Mouse (Mus musculus) neural tube, embryonic 13.5 days (tissue): ENCODE measurements at regions not wholly inside any gene's neighbourhood (a gene's known extent, or its start where the extent isn't known, plus 50 kb on each side); places are given as distances from the start of the nearest gene placed in this dataset.

Experiments
- ATAC-seq: fragments of 200-750 bp; cut with Nextera tagmentation; 2 replicates; pipeline ENCODE4 v1.8.0; 2017; ENCODE audit warnings: low read depth, mild to moderate bottlenecking, moderate TSS enrichment, moderate library complexity
- H3K27ac ChIP-seq: fragments of 300-500 bp; sonication (generic); replicated peaks from 2 replicates; pipeline ENCODE4 v1.5.1; 2015; ENCODE audit warnings: moderate library complexity, mild to moderate bottlenecking, inconsistent platforms
- H3K27me3 ChIP-seq: fragments of 300-500 bp; sonication (generic); 2 replicates; pipeline ENCODE4 v1.6.1; 2015; ENCODE audit warnings: mild to moderate bottlenecking, inconsistent platforms
- H3K36me3 ChIP-seq: fragments of 300-500 bp; sonication (generic); 2 replicates; pipeline ENCODE4 v1.6.1; 2015; ENCODE audit warnings: mild to moderate bottlenecking, inconsistent platforms
- H3K4me1 ChIP-seq: fragments of 300-500 bp; sonication (generic); replicated peaks from 2 replicates; pipeline ENCODE4 v1.6.1; 2015; ENCODE audit warnings: inconsistent platforms
- H3K4me2 ChIP-seq: fragments of 300-500 bp; sonication (generic); 2 replicates; pipeline ENCODE4 v1.6.1; 2015; ENCODE audit warnings: inconsistent platforms, mild to moderate bottlenecking, moderate library complexity
- H3K4me3 ChIP-seq: fragments of 300-500 bp; sonication (generic); 2 replicates; pipeline ENCODE4 v1.5.1; 2015; ENCODE audit warnings: mild to moderate bottlenecking, inconsistent platforms
- H3K9ac ChIP-seq: fragments of 300-500 bp; sonication (generic); 2 replicates; pipeline ENCODE4 v1.6.1; 2015; ENCODE audit warnings: moderate library complexity, mild to moderate bottlenecking, inconsistent platforms
- H3K9me3 ChIP-seq: fragments of 300-500 bp; sonication (generic); 2 replicates; pipeline ENCODE4 v1.6.1; 2016; ENCODE audit warnings: inconsistent platforms
- WGBS: fragments of 180-500 bp; shearing (Covaris S2); methylation state at CpG from one replicate; pipeline ENCODE4 v1.1.7; 2015; 5-methylcytosine and 5-hydroxymethylcytosine counted together

GRCm38 (mm10) chr3:101654720-101655119 is 50.2 kb upstream of the Atp1a1 start:
- Histone ChIP-seq H3K9me3 (no peaks in the 10 kb centered on the region), H3K4me2 (no peak overlapping the region), H3K4me1 (peaks cover 10% of the 10 kb centered on the region), H3K4me3 (no peak overlapping the region), H3K9ac (no peak overlapping the region), H3K27me3 (no peaks in the 10 kb centered on the region), H3K36me3 (no peaks in the 10 kb centered on the region), H3K27ac (no peak overlapping the region)
- WGBS, result 88% methylated on average over 4 of the region's 4 CpGs
- no peak for ATAC-seq
